8 mouse cellular contexts compared by ENCODE assay signal in genomic region chr10:69611839-69612340, GRCm38 (mm10).
DNase-seq lines count a peak whose midpoint lies in the region; ATAC-seq and TF ChIP-seq lines count a peak whose summit lies in the region.

No protein-coding gene starts in this region.

- H3K36me3 ChIP-seq in limb, embryonic 14.5 days (ENCODE audit: control insufficient read depth, insufficient read depth, low read length): no peaks in the 10 kb centered on the region
- H3K36me3 ChIP-seq in stomach, embryonic 16.5 days (ENCODE audit: control insufficient read depth, insufficient read depth, low read length): no peaks in the 10 kb centered on the region

- H3K9me3 ChIP-seq in limb, embryonic 14.5 days (ENCODE audit: control insufficient read depth, low read length): no peaks in the 10 kb centered on the region
- no peaks in the 10 kb centered on the region for H3K9me3 ChIP-seq in stomach, embryonic 16.5 days (replicated peaks; ENCODE audit: control insufficient read depth, low read length)

- H3K4me1 ChIP-seq in limb, embryonic 14.5 days (ENCODE audit: control insufficient read depth, insufficient read depth, low read length): peaks cover 10% of the 10 kb centered on the region
- H3K4me1 ChIP-seq in stomach, embryonic 16.5 days (ENCODE audit: control insufficient read depth, insufficient read depth, low read length): peaks cover 11% of the 10 kb centered on the region

- H3K4me3 ChIP-seq in limb, embryonic 14.5 days (replicated peaks; ENCODE audit: low read length): no peak overlapping the region
- no peak overlapping the region for H3K4me3 ChIP-seq in stomach, embryonic 16.5 days (replicated peaks; ENCODE audit: low read length)

- H3K4me2 ChIP-seq in limb, embryonic 14.5 days (replicated peaks; ENCODE audit: low read depth, low read length, severe bottlenecking): no peak overlapping the region; the same call in 1 of the 2 replicates
- no peak overlapping the region for H3K4me2 ChIP-seq in stomach, embryonic 16.5 days (ENCODE audit: low read depth, low read length)

- H3K27ac ChIP-seq in limb, embryonic 14.5 days (replicated peaks; ENCODE audit: low read depth, low read length): peak overlapping the region; percentile 26; the same call in 1 of the 2 replicates
- peak overlapping the region; percentile 76 for H3K27ac ChIP-seq in stomach, embryonic 16.5 days (ENCODE audit: low read length)

- no peak for DNase-seq in cerebellum, adult 8-10 months
- peak; percentile 94 for DNase-seq in 3T3-L1 (ENCODE audit: low read depth, low spot score)
- DNase-seq in gastrocnemius, postnatal 25 days: peak; percentile 26
- DNase-seq in kidney, adult 11 months: peak; percentile 56
- peak; percentile 98 for DNase-seq in limb, embryonic 14.5 days (ENCODE audit: low spot score)
- DNase-seq in embryo, embryonic 10 days (ENCODE audit: low spot score): no peak

- 32% methylated on average over 5 of the region's 5 CpGs for WGBS in limb, embryonic 14.5 days
- 30% methylated on average over 5 of the region's 5 CpGs for WGBS in stomach, embryonic 16.5 days

- no peaks in the 10 kb centered on the region for H3K27me3 ChIP-seq in limb, embryonic 14.5 days (ENCODE audit: control insufficient read depth, insufficient read depth, low read length)
- H3K27me3 ChIP-seq in stomach, embryonic 16.5 days (ENCODE audit: control insufficient read depth, insufficient read depth, low read length): no peaks in the 10 kb centered on the region

- 0 out of 2 replicates have a peak, but pooled peaks have one; percentile 10 for ATAC-seq in cerebellum, adult (ENCODE audit: insufficient number of reproducible peaks, low FRiP score, low TSS enrichment)
- ATAC-seq in limb, embryonic 14.5 days (ENCODE audit: low FRiP score, low read depth): peak; percentile 88
- peak; percentile 84 for ATAC-seq in stomach, embryonic 16.5 days (ENCODE audit: insufficient read depth, low FRiP score)

- no peak for TF ChIP-seq POLR2A in limb, embryonic 14.5 days (IDR thresholded peaks at IDR 0.05; ENCODE audit: borderline replicate concordance, extremely low read depth, insufficient read depth, insufficient read length)

- no peak overlapping the region for H3K9ac ChIP-seq in limb, embryonic 14.5 days (ENCODE audit: low read depth, low read length, severe bottlenecking)
- no peak overlapping the region for H3K9ac ChIP-seq in stomach, embryonic 16.5 days (ENCODE audit: low read length)

Comparison
In these comparisons a context has a peak if more than half of its experiments do, and no peak if none do; other contexts are left out.
1. ATAC-seq: peak in every context shown above with its lines; median percentile 88 in limb, embryonic 14.5 days; 84 in stomach, embryonic 16.5 days; 10 in cerebellum, adult.
2. DNase-seq: peak in 3T3-L1 (single experiment), gastrocnemius, postnatal 25 days (single experiment), kidney, adult 11 months (single experiment) and limb, embryonic 14.5 days (single experiment); none in cerebellum, adult 8-10 months (single experiment) and embryo, embryonic 10 days (single experiment).